Mouse (Mus musculus): ENCODE data around the gene Abcg1.

- TF ChIP-seq CTCF (IDR thresholded peaks at IDR 0.05; ENCODE audit: low read depth) (no peak), EP300 (IDR thresholded peaks at IDR 0.05; ENCODE audit: low read depth) (no peak)
These were observed 72.0 kb downstream of the Abcg1 start, which contains the start of gene Tff3 for GRCm38 (mm10) chr17:31129452-31129851.
